Mouse (Mus musculus): Measurements from ENCODE around the gene Rad9a. TPM values are rescaled to one million over a fixed set of nuclear protein-coding genes. Genes with fewer than 3 reads are reported as not detected.

Gene Rad9a
- polyA plus RNA-seq, 1 experiment from 2014 or later: 14.3 TPM

GRCm38 (mm10) chr19:4166678-4167476, 34.6 kb downstream of the Rad9a start:
- peaks cover 8% of the 10 kb centered on the region; the same call in 1 of the 2 replicates for H3K4me1 ChIP-seq (ENCODE audit: insufficient read depth, low read depth, low read length)
- ATAC-seq: no peak
- no peak overlapping the region for H3K27ac ChIP-seq (ENCODE audit: low read length)
- DNase-seq (ENCODE audit: low spot score): no peak
- no peak overlapping the region for H3K4me3 ChIP-seq (ENCODE audit: low read depth, low read length)
- no peaks in the 10 kb centered on the region for H3K36me3 ChIP-seq (ENCODE audit: insufficient read depth, low read length)
- TF ChIP-seq EP300 (IDR thresholded peaks at IDR 0.05): no peak
- no peak for TF ChIP-seq CTCF (IDR thresholded peaks at IDR 0.05)
- no peak overlapping the region for H3K4me2 ChIP-seq (replicated peaks; ENCODE audit: low read depth, low read length)
- no peaks in the 10 kb centered on the region for H3K9me3 ChIP-seq (ENCODE audit: low read length)
- H3K27me3 ChIP-seq (replicated peaks; ENCODE audit: insufficient read depth, low read length): no peaks in the 10 kb centered on the region
- no peak overlapping the region for H3K9ac ChIP-seq (replicated peaks; ENCODE audit: low read depth)
- WGBS: 72% methylated on average over 9 of the region's 9 CpGs

GRCm38 (mm10) chr19:4164721-4165120, 36.7 kb downstream of the Rad9a start:
- H3K9ac ChIP-seq (replicated peaks; ENCODE audit: low read depth): no peak overlapping the region
- ATAC-seq (no peak), DNase-seq (ENCODE audit: low spot score) (no peak)
- H3K4me1 ChIP-seq (ENCODE audit: insufficient read depth, low read depth, low read length): peaks cover under 1% of the 10 kb centered on the region; the same call in 1 of the 2 replicates
- 0 out of 2 replicates have a peak, but pooled peaks cover 6% of the 10 kb centered on the region for H3K36me3 ChIP-seq (ENCODE audit: insufficient read depth, low read length)
- H3K9me3 ChIP-seq (ENCODE audit: low read length): no peaks in the 10 kb centered on the region
- H3K27ac ChIP-seq (ENCODE audit: low read length): no peak overlapping the region
- 65% methylated on average over 2 of the region's 2 CpGs for WGBS
- no peaks in the 10 kb centered on the region for H3K27me3 ChIP-seq (replicated peaks; ENCODE audit: insufficient read depth, low read length)
- no peak for TF ChIP-seq EP300 (IDR thresholded peaks at IDR 0.05)
- no peak for TF ChIP-seq CTCF (IDR thresholded peaks at IDR 0.05)
- no peak overlapping the region for H3K4me2 ChIP-seq (replicated peaks; ENCODE audit: low read depth, low read length)
- H3K4me3 ChIP-seq (ENCODE audit: low read depth, low read length): no peak overlapping the region

- TF ChIP-seq EP300 (IDR thresholded peaks at IDR 0.05) (no peak), CTCF (IDR thresholded peaks at IDR 0.05) (no peak)
- no peaks in the 10 kb centered on the region for H3K9me3 ChIP-seq (ENCODE audit: low read length)
- H3K9ac ChIP-seq (replicated peaks; ENCODE audit: low read depth): no peak overlapping the region
- no peaks in the 10 kb centered on the region for H3K4me1 ChIP-seq (ENCODE audit: insufficient read depth, low read depth, low read length)
- no peak overlapping the region for H3K27ac ChIP-seq (ENCODE audit: low read length)
- H3K4me2 ChIP-seq (replicated peaks; ENCODE audit: low read depth, low read length): no peak overlapping the region
- WGBS: 78% methylated on average over 3 of the region's 3 CpGs
- H3K4me3 ChIP-seq (ENCODE audit: low read depth, low read length): no peak overlapping the region
- peaks cover 12% of the 10 kb centered on the region; the same call in 1 of the 2 replicates for H3K36me3 ChIP-seq (ENCODE audit: insufficient read depth, low read length)
- ATAC-seq (no peak), DNase-seq (ENCODE audit: low spot score) (no peak)
- no peaks in the 10 kb centered on the region for H3K27me3 ChIP-seq (replicated peaks; ENCODE audit: insufficient read depth, low read length)
These were observed 37.4 kb downstream of the Rad9a start for GRCm38 (mm10) chr19:4164100-4164499.

GRCm38 (mm10) chr19:4163543-4163887, 37.9 kb downstream of the Rad9a start:
- ATAC-seq (no peak), DNase-seq (ENCODE audit: low spot score) (no peak)
- Histone ChIP-seq H3K27ac (ENCODE audit: low read length) (no peak overlapping the region), H3K4me3 (ENCODE audit: low read depth, low read length) (peak overlapping the region; percentile 67; the same call in 1 of the 2 replicates), H3K9ac (replicated peaks; ENCODE audit: low read depth) (no peak overlapping the region), H3K9me3 (ENCODE audit: low read length) (no peaks in the 10 kb centered on the region), H3K4me1 (ENCODE audit: insufficient read depth, low read depth, low read length) (no peaks in the 10 kb centered on the region), H3K36me3 (ENCODE audit: insufficient read depth, low read length) (peaks cover 16% of the 10 kb centered on the region; the same call in 1 of the 2 replicates), H3K27me3 (replicated peaks; ENCODE audit: insufficient read depth, low read length) (no peaks in the 10 kb centered on the region), H3K4me2 (replicated peaks; ENCODE audit: low read depth, low read length) (peak overlapping the region; percentile 83; the same call in 1 of the 2 replicates)
- TF ChIP-seq CTCF (IDR thresholded peaks at IDR 0.05) (no peak), EP300 (IDR thresholded peaks at IDR 0.05) (no peak)
- WGBS: 29% methylated on average over 4 of the region's 4 CpGs

- Histone ChIP-seq H3K9ac (replicated peaks; ENCODE audit: low read depth) (peak within 1 kb of the TSS; percentile 69), H3K9me3 (ENCODE audit: low read length) (no peaks in the 10 kb centered on the region), H3K27ac (ENCODE audit: low read length) (no peak within 1 kb of the TSS), H3K4me2 (replicated peaks; ENCODE audit: low read depth, low read length) (peak within 1 kb of the TSS; percentile 83), H3K4me3 (ENCODE audit: low read depth, low read length) (peak within 1 kb of the TSS; percentile 67), H3K4me1 (ENCODE audit: insufficient read depth, low read depth, low read length) (no peaks in the 10 kb centered on the region), H3K36me3 (ENCODE audit: insufficient read depth, low read length) (peaks cover 16% of the 10 kb centered on the region; the same call in 1 of the 2 replicates), H3K27me3 (replicated peaks; ENCODE audit: insufficient read depth, low read length) (no peaks in the 10 kb centered on the region)
- DNase-seq (ENCODE audit: low spot score) (peak; percentile 98), ATAC-seq (peak; percentile 93)
- WGBS: 7% methylated on average over 42 of the region's 42 CpGs
- TF ChIP-seq CTCF (IDR thresholded peaks at IDR 0.05): no peak
- TF ChIP-seq EP300 (IDR thresholded peaks at IDR 0.05): no peak
These were observed 38.6 kb downstream of the Rad9a start, which contains the start of gene Rps6kb2 for GRCm38 (mm10) chr19:4162646-4163542. TSS of gene Rps6kb2 (minus strand) at chr19:4163354.

GRCm38 (mm10) chr19:4159049-4159448, 42.4 kb downstream of the Rad9a start:
- Histone ChIP-seq H3K27me3 (replicated peaks; ENCODE audit: insufficient read depth, low read length) (no peaks in the 10 kb centered on the region), H3K4me2 (replicated peaks; ENCODE audit: low read depth, low read length) (no peak overlapping the region), H3K36me3 (ENCODE audit: insufficient read depth, low read length) (peaks cover 27% of the 10 kb centered on the region; the same call in 1 of the 2 replicates), H3K9ac (replicated peaks; ENCODE audit: low read depth) (no peak overlapping the region), H3K27ac (ENCODE audit: low read length) (no peak overlapping the region), H3K9me3 (ENCODE audit: low read length) (no peaks in the 10 kb centered on the region), H3K4me1 (ENCODE audit: insufficient read depth, low read depth, low read length) (no peaks in the 10 kb centered on the region), H3K4me3 (ENCODE audit: low read depth, low read length) (no peak overlapping the region)
- no peak for DNase-seq (ENCODE audit: low spot score)
- no peak for TF ChIP-seq CTCF (IDR thresholded peaks at IDR 0.05)
- no peak for TF ChIP-seq EP300 (IDR thresholded peaks at IDR 0.05)
- no peak for ATAC-seq
- 94% methylated on average over 8 of the region's 8 CpGs for WGBS

Measured in lung, postnatal 0 days (tissue).